Mouse (Mus musculus): ENCODE data around the gene Brd9. TPM values are rescaled to one million over a fixed set of nuclear protein-coding genes. Genes with fewer than 3 reads are reported as not detected.

Gene Brd9
- total and polyA plus RNA-seq, 3 experiments, result 28.0 to 43.4 (median 32.5) TPM

GRCm38 (mm10) chr13:73990761-73991160, 53.1 kb downstream of the Brd9 start:
- Histone ChIP-seq H3K36me3 (replicated peaks in 1 of 2; ENCODE audit: control insufficient read depth in 1 of 2, insufficient read depth in 1 of 2, low read length in 1 of 2) (no peaks in the 10 kb centered on the region), H3K79me2 (replicated peaks; ENCODE audit: control insufficient read depth, extremely low read depth, insufficient read depth, poor library complexity, severe bottlenecking) (no peaks in the 10 kb centered on the region), H3K27me3 (replicated peaks) (no peaks in the 10 kb centered on the region), H3K4me1 (ENCODE audit: control insufficient read depth in 1 of 2, insufficient read depth in 2 of 2) (0 out of 4 replicates have a peak, but pooled peaks cover 0 to 3% of the 10 kb centered on the region in 2 experiments), H3K4me3 (replicated peaks in 1 of 3; ENCODE audit: low read depth in 2 of 3, low read length in 2 of 3, poor library complexity in 1 of 3) (no peak overlapping the region), H3K9me3 (replicated peaks; ENCODE audit: low read length) (no peaks in the 10 kb centered on the region), H3K27ac (ENCODE audit: insufficient read depth, low read depth) (no peak overlapping the region), H3K4me2 (ENCODE audit: insufficient read depth, low read depth, poor library complexity, severe bottlenecking) (no peak overlapping the region), H3K9ac (ENCODE audit: insufficient read depth, low read depth) (no peak overlapping the region)
- TF ChIP-seq JUN (IDR thresholded peaks at IDR 0.05; ENCODE audit: insufficient read depth, low read depth, low read length), result no peak
- TF ChIP-seq SMC3 (IDR thresholded peaks at IDR 0.05; ENCODE audit: low read depth, low read length), result no peak
- TF ChIP-seq MAFK (IDR thresholded peaks at IDR 0.05; ENCODE audit: insufficient replicate concordance, low read length), result no peak
- TF ChIP-seq MYC (IDR thresholded peaks at IDR 0.05; ENCODE audit: low read depth, low read length), result no peak
- TF ChIP-seq MAZ (IDR thresholded peaks at IDR 0.05; ENCODE audit: low read depth, low read length), result no peak
- TF ChIP-seq ZMIZ1 (IDR thresholded peaks at IDR 0.05; ENCODE audit: low read depth, low read length), result no peak
- no peak for TF ChIP-seq ZNF384 (IDR thresholded peaks at IDR 0.05; ENCODE audit: low read depth, low read length)
- TF ChIP-seq ZKSCAN1 (IDR thresholded peaks at IDR 0.05; ENCODE audit: borderline replicate concordance, low read depth, low read length), result no peak
- TF ChIP-seq BHLHE40 (IDR thresholded peaks at IDR 0.05; ENCODE audit: low read depth, low read length), result no peak
- no peak for TF ChIP-seq ZC3H11A (IDR thresholded peaks at IDR 0.05; ENCODE audit: low read depth, low read length)
- no peak for TF ChIP-seq USF1 (IDR thresholded peaks at IDR 0.05; ENCODE audit: low read depth, low read length)
- no peak for TF ChIP-seq SIN3A (IDR thresholded peaks at IDR 0.05; ENCODE audit: low read length)
- no peak for TF ChIP-seq RAD21 (IDR thresholded peaks at IDR 0.05; ENCODE audit: low read depth, low read length)
- TF ChIP-seq MAX (IDR thresholded peaks at IDR 0.05; ENCODE audit: low read length), result no peak
- no peak for TF ChIP-seq IRF4 (IDR thresholded peaks at IDR 0.05; ENCODE audit: low read depth, low read length)
- TF ChIP-seq GABPA (IDR thresholded peaks at IDR 0.05; ENCODE audit: insufficient replicate concordance, low read depth, low read length), result no peak
- in situ Hi-C loops (cut with MboI; ENCODE audit: low pct_ligation_motif_present, low pct_unique_long_range_greater_than_20kb, low sequenced_read_pairs) (no loop called here), dilution Hi-C loops (cut with MboI; ENCODE audit: extremely low pct_ligation_motif_present, extremely low pct_unique_long_range_greater_than_20kb, low sequenced_read_pairs) (no loop called here)
- no peak for DNase-seq (ENCODE audit: extremely low read depth)

DNA sequence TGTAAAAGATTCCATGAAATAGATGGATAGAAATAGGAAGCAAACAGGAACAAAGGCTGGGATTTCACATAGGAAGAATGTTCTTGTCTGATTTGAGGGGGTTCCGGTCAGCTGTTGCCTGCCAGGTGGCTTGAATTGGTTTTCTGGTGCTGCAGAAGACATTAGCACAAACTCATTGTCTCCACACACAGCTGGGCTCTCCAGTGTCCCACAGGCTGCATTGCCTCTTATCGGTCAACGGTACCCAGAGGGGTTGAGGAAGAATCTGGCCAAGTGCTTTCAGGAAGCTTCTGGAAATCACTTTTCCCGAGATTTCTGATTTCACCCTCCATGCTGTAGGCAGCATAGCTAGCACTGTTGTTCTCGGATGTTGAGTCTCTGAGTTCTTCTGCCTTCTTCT, 53.7 kb downstream of the Brd9 start:
- no peak for DNase-seq (ENCODE audit: extremely low read depth)
- in situ Hi-C loops (cut with MboI; ENCODE audit: low pct_ligation_motif_present, low pct_unique_long_range_greater_than_20kb, low sequenced_read_pairs), result no loop called here

More for the DNA sequence above, 53.7 kb downstream of the Brd9 start:
- dilution Hi-C loops (cut with MboI; ENCODE audit: extremely low pct_ligation_motif_present, extremely low pct_unique_long_range_greater_than_20kb, low sequenced_read_pairs), result no loop called here
- 0 out of 4 replicates have a peak, but pooled peaks cover 0 to 3% of the 10 kb centered on the region in 2 experiments for H3K4me1 ChIP-seq (ENCODE audit: control insufficient read depth in 1 of 2, insufficient read depth in 2 of 2)
- no peak overlapping the region for H3K4me3 ChIP-seq (replicated peaks in 1 of 3; ENCODE audit: low read depth in 2 of 3, low read length in 2 of 3, poor library complexity in 1 of 3)
- no peaks in the 10 kb centered on the region for H3K9me3 ChIP-seq (replicated peaks; ENCODE audit: low read length)
- no peaks in the 10 kb centered on the region for H3K36me3 ChIP-seq (replicated peaks in 1 of 2; ENCODE audit: control insufficient read depth in 1 of 2, insufficient read depth in 1 of 2, low read length in 1 of 2)
- H3K27me3 ChIP-seq (replicated peaks), result no peaks in the 10 kb centered on the region
- H3K79me2 ChIP-seq (replicated peaks; ENCODE audit: control insufficient read depth, extremely low read depth, insufficient read depth, poor library complexity, severe bottlenecking), result no peaks in the 10 kb centered on the region
- H3K4me2 ChIP-seq (ENCODE audit: insufficient read depth, low read depth, poor library complexity, severe bottlenecking), result no peak overlapping the region
- no peak overlapping the region for H3K9ac ChIP-seq (ENCODE audit: insufficient read depth, low read depth)
- no peak for TF ChIP-seq RCOR1 (conservative IDR thresholded peaks at IDR 0.05; ENCODE audit: low read depth, low read length)
- TF ChIP-seq MEF2A (IDR thresholded peaks at IDR 0.05; ENCODE audit: borderline replicate concordance, low read depth, low read length), result no peak
- TF ChIP-seq SMC3 (IDR thresholded peaks at IDR 0.05; ENCODE audit: low read depth, low read length), result no peak
- no peak for TF ChIP-seq TBP (conservative IDR thresholded peaks at IDR 0.05; ENCODE audit: low read depth, low read length)
- TF ChIP-seq EP300 (IDR thresholded peaks at IDR 0.05; ENCODE audit: low read length), result no peak
- no peak for TF ChIP-seq E2F4 (IDR thresholded peaks at IDR 0.05; ENCODE audit: insufficient replicate concordance, low read depth, low read length)
- TF ChIP-seq KAT2A (IDR thresholded peaks at IDR 0.05; ENCODE audit: insufficient replicate concordance, low read length), result no peak
- no peak for TF ChIP-seq UBTF (IDR thresholded peaks at IDR 0.05; ENCODE audit: low read depth, low read length)
- H3K27ac ChIP-seq (ENCODE audit: insufficient read depth, low read depth), result no peak overlapping the region

Measured in CH12.LX (cell line).